Mouse (Mus musculus): ENCODE data around the gene Fbxl17.

Fbxl17 gene

DNA sequence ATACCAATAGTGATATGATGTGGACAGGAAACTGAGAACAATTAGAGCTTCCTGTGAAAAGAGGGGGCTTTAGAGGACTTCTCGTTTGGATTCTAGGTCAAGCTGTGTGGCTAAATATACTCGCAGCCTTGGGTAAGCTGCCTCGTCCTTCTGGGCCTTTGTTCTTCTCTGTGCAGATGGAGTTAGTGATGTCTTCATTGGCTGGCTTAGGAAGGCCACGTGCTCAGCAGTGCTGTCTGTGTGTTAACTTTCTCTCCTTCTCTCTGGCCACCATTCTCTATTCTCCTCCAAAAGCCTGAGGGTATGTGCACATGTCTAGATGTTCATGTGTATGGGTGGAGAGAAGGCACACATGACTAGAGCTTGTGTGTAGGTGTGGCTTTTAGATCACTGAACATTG is 470.7 kb downstream of the Fbxl17 start:
- DNase-seq, result no peak

DNA sequence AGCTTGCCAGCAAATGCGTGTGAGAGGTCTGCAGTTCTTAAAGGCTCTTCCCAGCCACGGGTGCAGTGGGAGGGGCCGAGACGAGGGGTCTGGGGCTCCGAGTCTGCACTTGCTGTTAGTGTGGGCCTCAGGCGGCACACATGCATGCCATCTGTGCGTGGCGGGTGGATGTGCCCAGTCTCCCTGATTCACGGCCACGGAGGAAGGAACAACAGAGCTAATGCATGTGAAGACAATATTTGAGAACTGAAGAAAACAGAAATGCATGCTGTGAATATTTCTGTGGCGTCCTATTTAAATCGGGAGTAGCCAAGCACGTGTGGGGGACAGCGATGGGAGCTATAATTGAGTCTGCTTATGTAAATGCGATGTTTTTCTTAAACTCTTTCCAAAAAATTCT is 474.6 kb downstream of the Fbxl17 start:
- no peak for DNase-seq

DNA sequence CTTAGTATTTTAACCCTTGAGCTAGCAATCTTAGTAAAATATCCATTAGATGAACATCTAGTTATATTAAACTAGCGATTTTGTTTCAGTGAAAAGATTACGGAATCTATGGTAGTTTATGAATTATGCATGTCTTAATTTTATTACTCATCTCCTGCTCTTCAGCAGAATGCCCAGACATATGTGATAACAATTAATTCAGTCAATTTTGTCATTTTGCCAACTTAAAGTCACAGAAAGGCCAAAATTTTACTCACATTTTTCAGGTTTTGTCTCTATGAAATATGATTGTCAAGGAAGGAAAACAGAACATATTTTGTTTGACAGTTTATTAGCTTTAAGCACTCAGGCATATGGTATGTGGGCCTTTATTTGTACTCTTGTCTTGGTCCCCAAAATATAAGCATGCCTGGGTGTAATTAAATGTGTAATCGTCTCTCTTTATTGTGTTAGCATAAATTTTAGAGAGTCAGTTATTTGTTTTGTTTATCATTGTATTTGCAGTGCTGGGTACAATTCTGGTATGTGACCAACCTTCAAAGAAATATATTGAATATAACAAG is 482.1 kb downstream of the Fbxl17 start:
- DNase-seq, result no peak

DNA sequence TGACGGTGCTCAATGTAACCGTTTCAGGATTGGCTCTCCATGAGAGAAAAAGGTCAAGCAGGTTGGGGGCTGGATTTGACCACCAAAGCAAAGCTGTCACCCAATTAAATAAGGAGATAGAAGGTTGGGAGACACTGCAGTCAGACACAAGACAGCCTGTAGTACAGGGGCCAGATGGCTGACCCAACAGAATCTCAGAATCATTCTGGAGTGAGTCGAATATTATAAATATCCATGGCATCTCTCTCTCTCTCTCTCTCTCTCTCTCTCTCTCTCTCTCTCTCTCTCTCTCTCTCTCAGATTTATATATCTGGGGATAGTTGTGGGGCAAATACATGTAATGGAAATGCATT is 487.3 kb downstream of the Fbxl17 start:
- no peak for DNase-seq

DNA sequence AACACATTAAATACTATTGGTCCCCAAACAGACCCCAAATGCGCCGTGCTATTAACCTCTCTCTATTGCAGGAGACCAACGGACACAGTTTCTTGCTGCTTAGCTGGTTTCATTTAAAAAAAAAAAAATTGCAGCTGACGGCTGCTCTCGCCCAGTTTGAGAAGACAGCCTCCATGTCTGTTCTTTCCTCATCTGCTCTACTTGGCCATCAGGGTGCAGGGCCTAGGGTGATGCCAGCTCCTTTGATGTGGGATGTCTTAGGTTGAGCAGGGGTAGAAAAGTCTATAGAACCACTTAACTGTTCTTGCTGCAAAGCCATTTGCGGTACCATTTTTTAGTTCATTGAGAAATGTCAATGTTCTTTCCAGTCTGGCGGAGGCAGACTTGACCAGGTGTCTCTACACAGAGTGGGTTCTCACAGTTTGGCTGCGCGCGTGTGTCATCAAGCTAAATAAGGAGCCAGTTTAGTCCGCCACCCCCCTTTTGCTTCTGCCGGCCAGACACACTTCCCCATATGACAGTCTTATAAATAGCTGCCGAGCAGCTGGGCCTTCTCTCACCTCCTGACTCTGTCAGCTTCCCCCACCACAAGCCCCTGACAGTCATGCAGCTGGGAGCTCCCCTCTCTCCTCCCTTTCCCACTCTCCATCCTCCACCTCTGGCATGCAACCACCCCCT is 487.8 kb downstream of the Fbxl17 start:
- peak; percentile 42 for DNase-seq

DNA sequence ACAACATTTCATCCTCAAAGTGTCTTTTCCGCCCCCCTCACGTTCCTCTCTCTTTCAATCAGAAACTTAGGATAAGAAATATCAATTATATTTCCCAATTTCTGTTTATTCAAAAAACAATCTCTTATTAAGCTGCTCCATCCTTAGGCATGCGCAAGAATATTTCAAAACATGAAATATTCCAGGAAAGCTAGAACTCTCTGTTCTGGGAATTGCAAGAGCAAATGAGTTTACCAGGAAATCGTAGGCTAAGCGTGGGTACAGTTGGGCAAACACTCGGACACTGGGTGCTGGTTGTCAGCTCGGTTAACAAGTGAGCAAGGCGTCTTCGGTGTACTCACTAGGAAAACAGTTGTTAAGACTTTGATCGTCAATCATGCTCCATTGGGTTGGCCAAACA is 489.0 kb downstream of the Fbxl17 start:
- no peak for DNase-seq

DNA sequence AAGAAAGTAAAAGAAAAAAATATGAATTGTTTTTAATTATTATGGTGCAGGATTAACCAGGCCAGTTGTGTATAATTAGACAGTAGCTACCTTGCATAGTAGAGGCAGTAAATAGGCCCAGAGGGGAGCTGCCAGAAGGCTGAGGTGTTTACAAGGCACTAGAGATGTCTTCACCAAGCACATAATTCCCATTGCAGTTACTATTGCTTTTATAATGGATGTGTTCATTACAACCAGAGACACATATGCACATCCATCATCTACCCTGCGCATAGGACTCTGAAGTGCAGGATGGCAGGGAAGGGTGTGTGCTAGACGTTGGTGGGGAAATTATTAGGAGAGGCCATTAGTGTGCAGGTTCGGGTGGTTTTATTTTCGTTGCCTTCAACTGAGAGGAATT is 491.0 kb downstream of the Fbxl17 start:
- DNase-seq, result no peak

DNA sequence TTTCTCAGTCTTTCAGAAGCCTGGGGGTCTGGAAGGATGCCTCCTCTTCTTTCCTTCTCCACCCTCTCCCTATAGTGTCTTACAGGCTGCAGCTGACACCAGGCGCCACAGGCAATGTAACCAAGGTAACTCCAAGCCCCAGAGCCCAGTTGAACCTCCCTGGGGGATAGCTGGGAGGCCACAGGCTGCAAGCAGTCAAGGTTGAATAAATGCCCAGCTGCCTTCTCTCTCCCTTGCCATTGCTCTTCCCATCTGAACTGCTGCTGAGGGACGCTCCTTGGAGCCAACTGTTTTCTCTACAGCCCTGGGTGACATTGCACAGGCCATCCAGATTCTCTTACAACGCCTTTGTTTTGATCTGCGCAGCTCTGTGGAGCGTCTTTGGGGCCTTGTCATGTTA is 491.5 kb downstream of the Fbxl17 start:
- DNase-seq, result no peak

DNA sequence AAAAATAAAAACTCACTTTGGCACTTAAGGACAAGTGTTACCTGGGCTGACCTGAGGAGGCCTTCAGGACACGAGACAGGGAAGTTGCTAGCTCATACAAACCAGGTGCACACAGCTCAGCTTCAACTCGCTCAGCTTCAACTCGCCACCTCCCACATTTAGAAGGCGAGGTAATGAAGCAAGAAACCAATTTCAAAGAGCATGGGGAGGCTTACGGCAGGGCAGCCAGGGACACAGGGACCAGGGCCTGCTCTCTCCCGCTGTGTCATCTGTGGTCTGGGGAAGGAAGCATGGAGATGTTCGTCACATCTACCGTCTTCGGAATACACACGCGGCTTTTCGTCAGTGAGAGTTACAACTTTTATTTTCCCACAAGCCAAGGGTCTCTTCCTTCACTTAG is 491.9 kb downstream of the Fbxl17 start:
- no peak for DNase-seq

Measured in liver (tissue).